8 mouse cellular contexts compared by ENCODE assay signal in genomic region chr2:137116025-137116674, GRCm38 (mm10). TPM values are rescaled to one million over a fixed set of nuclear protein-coding genes. Genes with fewer than 3 reads are reported as not detected.
DNase-seq lines count a peak whose midpoint lies in the region; ATAC-seq and TF ChIP-seq lines count a peak whose summit lies in the region.

Gene Jag1 (minus strand): TSS chr2:137116644.

- H3K36me3 ChIP-seq in megakaryocyte, embryonic 14.5 days (replicated peaks; ENCODE audit: low read length) = no peaks in the 10 kb centered on the region
- no peaks in the 10 kb centered on the region for H3K36me3 ChIP-seq in intestine, postnatal 0 days (ENCODE audit: control insufficient read depth, insufficient read depth)
- no peaks in the 10 kb centered on the region for H3K36me3 ChIP-seq in liver, embryonic 13.5 days
- no peaks in the 10 kb centered on the region for H3K36me3 ChIP-seq in neural tube, embryonic 13.5 days

- no peak for TF ChIP-seq CTCF in intestine, postnatal 0 days (IDR thresholded peaks at IDR 0.05; ENCODE audit: low read depth)

- WGBS in intestine, postnatal 0 days = 0% methylated on average over 59 of the region's 59 CpGs
- whole genome bisulfite sequencing in liver, embryonic 13.5 days (ENCODE audit: insufficient replicate concordance) = under 1% methylated on average over 53 of the region's 59 CpGs
- WGBS in neural tube, embryonic 13.5 days = under 1% methylated on average over 59 of the region's 59 CpGs

- no peak for ATAC-seq in megakaryocyte, adult 5-6 weeks (ENCODE audit: poor library complexity, severe bottlenecking)
- no peak for ATAC-seq in intestine, postnatal 0 days
- ATAC-seq in liver, embryonic 13.5 days (ENCODE audit: low read depth) = no peak
- ATAC-seq in neural tube, embryonic 13.5 days (ENCODE audit: low read depth) = peak; percentile 13

- H3K27ac ChIP-seq in brown adipose tissue, adult 24 weeks (replicated peaks; ENCODE audit: low read depth, low read length) = peak within 1 kb of the TSS; percentile 93
- peak within 1 kb of the TSS; percentile 99 for H3K27ac ChIP-seq in intestine, postnatal 0 days (ENCODE audit: low read depth, low read length)
- H3K27ac ChIP-seq in liver, embryonic 13.5 days = peak within 1 kb of the TSS; percentile 68
- H3K27ac ChIP-seq in neural tube, embryonic 13.5 days (replicated peaks) = peak within 1 kb of the TSS; percentile 90

- H3K9me3 ChIP-seq in megakaryocyte, embryonic 14.5 days = no peaks in the 10 kb centered on the region
- H3K9me3 ChIP-seq in intestine, postnatal 0 days (ENCODE audit: control insufficient read depth) = no peaks in the 10 kb centered on the region
- H3K9me3 ChIP-seq in liver, embryonic 13.5 days (replicated peaks) = no peaks in the 10 kb centered on the region
- H3K9me3 ChIP-seq in neural tube, embryonic 13.5 days = no peaks in the 10 kb centered on the region

- peak; percentile 37 to 53 for DNase-seq in gastrocnemius, postnatal 4 days (ENCODE audit: low spot score in 2 of 2)
- no peak for DNase-seq in liver, embryonic 13.5 days
- DNase-seq in c-Kit-positive CD71-positive TER-119-positive erythroid progenitor cells, embryonic 14.5 days (ENCODE audit: low spot score) = no peak

- H3K27me3 ChIP-seq in megakaryocyte, embryonic 14.5 days (replicated peaks) = peaks cover 83% of the 10 kb centered on the region
- H3K27me3 ChIP-seq in intestine, postnatal 0 days (replicated peaks; ENCODE audit: control insufficient read depth, insufficient read depth, low read length) = no peaks in the 10 kb centered on the region
- H3K27me3 ChIP-seq in liver, embryonic 13.5 days = peaks cover 69% of the 10 kb centered on the region
- H3K27me3 ChIP-seq in neural tube, embryonic 13.5 days = peaks cover 30% of the 10 kb centered on the region

- H3K4me1 ChIP-seq in megakaryocyte, embryonic 14.5 days = peaks cover 37% of the 10 kb centered on the region
- H3K4me1 ChIP-seq in brown adipose tissue, adult 24 weeks (ENCODE audit: control insufficient read depth, insufficient read depth, insufficient read length, low read length) = peaks cover 4% of the 10 kb centered on the region; the same call in 1 of the 2 replicates
- H3K4me1 ChIP-seq in intestine, postnatal 0 days (replicated peaks; ENCODE audit: control insufficient read depth, insufficient read depth, low read length) = peaks cover 8% of the 10 kb centered on the region; the same call in 1 of the 2 replicates
- H3K4me1 ChIP-seq in liver, embryonic 13.5 days (replicated peaks) = peaks cover 23% of the 10 kb centered on the region
- peaks cover 55% of the 10 kb centered on the region for H3K4me1 ChIP-seq in neural tube, embryonic 13.5 days (replicated peaks)

- peak within 1 kb of the TSS; percentile 95 for H3K4me3 ChIP-seq in megakaryocyte, embryonic 14.5 days (replicated peaks)
- peak within 1 kb of the TSS; percentile 98 for H3K4me3 ChIP-seq in brown adipose tissue, adult 24 weeks (ENCODE audit: insufficient read depth, low read depth, low read length)
- peak within 1 kb of the TSS; percentile 79 for H3K4me3 ChIP-seq in intestine, postnatal 0 days (ENCODE audit: low read depth, low read length)
- peak within 1 kb of the TSS; percentile 63 for H3K4me3 ChIP-seq in liver, embryonic 13.5 days (replicated peaks)
- peak within 1 kb of the TSS; percentile 61 for H3K4me3 ChIP-seq in neural tube, embryonic 13.5 days

- peak within 1 kb of the TSS; percentile 86 for H3K9ac ChIP-seq in intestine, postnatal 0 days (ENCODE audit: low read depth, low read length)
- peak within 1 kb of the TSS; percentile 67 for H3K9ac ChIP-seq in liver, embryonic 13.5 days
- peak within 1 kb of the TSS; percentile 88 for H3K9ac ChIP-seq in neural tube, embryonic 13.5 days

- peak within 1 kb of the TSS; percentile 96 for H3K4me2 ChIP-seq in intestine, postnatal 0 days (replicated peaks; ENCODE audit: low read depth)
- peak within 1 kb of the TSS; percentile 72 for H3K4me2 ChIP-seq in liver, embryonic 13.5 days
- H3K4me2 ChIP-seq in neural tube, embryonic 13.5 days = peak within 1 kb of the TSS; percentile 93

RNA-seq across cellular contexts. Expression of gene Jag1, which starts in this region (rescaled TPM):
- polyA plus RNA-seq in megakaryocyte, embryonic 14.5 days (2012; ENCODE audit: insufficient read depth, low replicate concordance) = not detected in 2 replicates
- 0.57 and 0.94 TPM in 2 replicates for total RNA-seq in megakaryocyte, adult 5-6 weeks (2015)
- 0.61 and 0.81 TPM in 2 replicates for total RNA-seq in megakaryocyte, adult 5-6 weeks (2017)
- polyA plus RNA-seq in brown adipose tissue, adult 24 weeks (2012; ENCODE audit: insufficient read depth, insufficient read length, missing spikeins) = 7.9 and 11.2 TPM in 2 replicates
- total RNA-seq in gastrocnemius, postnatal 4 days (2021) = 10 to 100 TPM; 22.1 to 25.5 TPM
- polyA plus RNA-seq in intestine, postnatal 0 days (2015; fragmentation: Nextera tagmentation; extraction: Ambion mirVana) = 6.0 and 6.9 TPM in 2 replicates
- 1.2 and 1.6 TPM in 2 replicates for polyA plus RNA-seq in liver, embryonic 13.5 days (2015; fragmentation: Nextera tagmentation; extraction: Ambion mirVana)
- polyA plus RNA-seq in neural tube, embryonic 13.5 days (2015; fragmentation: Nextera tagmentation; extraction: Ambion mirVana) = 17.8 and 18.8 TPM in 2 replicates

Comparison
In these comparisons a context has a peak if more than half of its experiments do, and no peak if none do; other contexts are left out.
1. RNA of gene Jag1 (total RNA-seq): 22.1 to 25.5 TPM in gastrocnemius, postnatal 4 days; 0.57 to 0.94 TPM in megakaryocyte, adult 5-6 weeks; every median in the first group is over 10 times any median in the second.
2. DNase-seq: peak in gastrocnemius, postnatal 4 days (2 of 2); none in liver, embryonic 13.5 days (single experiment) and c-Kit-positive CD71-positive TER-119-positive erythroid progenitor cells, embryonic 14.5 days (single experiment).
3. Peak in every context shown above with its lines, with median percentiles within 50 percentile points of each other: H3K4me3 ChIP-seq, H3K27ac ChIP-seq, H3K4me2 ChIP-seq and H3K9ac ChIP-seq.